Mouse (Mus musculus): ENCODE results near the gene Strip1. TPM values are rescaled to one million over a fixed set of nuclear protein-coding genes. Genes with fewer than 3 reads are reported as not detected.

The Strip1 gene
- polyA plus RNA-seq, 1 experiment = 46.0 TPM

DNA sequence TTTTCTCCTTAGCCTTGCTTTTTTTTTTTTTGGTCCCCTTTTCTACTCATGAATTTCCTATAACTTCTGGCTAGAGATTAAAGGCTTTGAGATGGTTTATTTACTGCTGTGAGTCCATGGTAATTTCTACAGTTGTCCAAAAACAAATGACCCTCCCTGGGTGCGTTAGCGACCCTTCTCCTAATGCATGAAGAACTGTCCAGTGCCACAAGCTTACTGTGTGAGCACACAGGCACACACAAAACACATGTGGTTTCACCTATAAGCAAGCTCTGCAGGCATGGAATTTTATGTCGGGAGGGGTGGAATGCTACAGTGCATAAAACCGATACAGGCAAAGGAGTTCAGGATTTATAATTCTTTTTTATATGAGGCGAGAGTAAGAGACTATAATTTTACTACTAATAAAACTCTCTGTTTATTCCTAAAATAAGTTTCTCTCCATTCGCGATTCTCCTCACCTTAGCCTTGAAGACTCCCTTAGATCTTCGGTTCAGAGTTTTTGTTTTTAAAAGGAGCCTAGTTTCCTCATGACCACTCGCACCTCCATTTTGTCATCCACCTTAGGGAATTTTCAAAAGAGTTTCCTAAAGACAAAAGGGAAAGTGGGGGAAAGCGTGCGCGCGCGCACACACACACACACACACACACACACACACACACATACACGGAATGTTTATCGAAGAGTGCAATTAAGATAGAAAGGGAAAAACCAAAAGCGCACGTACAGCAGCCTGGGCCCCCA is 49.2 kb downstream of the Strip1 start:
- Histone ChIP-seq H3K36me3 (ENCODE audit: control insufficient read depth, insufficient read depth, low read length) (no peaks in the 10 kb centered on the region), H3K4me3 (ENCODE audit: insufficient read depth, low read depth, low read length) (no peak overlapping the region), H3K4me1 (ENCODE audit: control insufficient read depth, insufficient read depth, low read length) (no peaks in the 10 kb centered on the region), H3K27ac (ENCODE audit: insufficient read depth, low read depth, low read length) (no peak overlapping the region), H3K27me3 (replicated peaks; ENCODE audit: control insufficient read depth, insufficient read depth, low read length) (peaks cover 5% of the 10 kb centered on the region; the same call in 1 of the 2 replicates)
- 7% methylated on average over 18 of the region's 18 CpGs for WGBS
- DNase-seq = no peak
- no peak for TF ChIP-seq POLR2A (IDR thresholded peaks at IDR 0.05; ENCODE audit: low read depth, low read length)
- no peak for TF ChIP-seq CTCF (conservative IDR thresholded peaks at IDR 0.05; ENCODE audit: insufficient read depth, insufficient read length, low read depth, low read length)

DNA sequence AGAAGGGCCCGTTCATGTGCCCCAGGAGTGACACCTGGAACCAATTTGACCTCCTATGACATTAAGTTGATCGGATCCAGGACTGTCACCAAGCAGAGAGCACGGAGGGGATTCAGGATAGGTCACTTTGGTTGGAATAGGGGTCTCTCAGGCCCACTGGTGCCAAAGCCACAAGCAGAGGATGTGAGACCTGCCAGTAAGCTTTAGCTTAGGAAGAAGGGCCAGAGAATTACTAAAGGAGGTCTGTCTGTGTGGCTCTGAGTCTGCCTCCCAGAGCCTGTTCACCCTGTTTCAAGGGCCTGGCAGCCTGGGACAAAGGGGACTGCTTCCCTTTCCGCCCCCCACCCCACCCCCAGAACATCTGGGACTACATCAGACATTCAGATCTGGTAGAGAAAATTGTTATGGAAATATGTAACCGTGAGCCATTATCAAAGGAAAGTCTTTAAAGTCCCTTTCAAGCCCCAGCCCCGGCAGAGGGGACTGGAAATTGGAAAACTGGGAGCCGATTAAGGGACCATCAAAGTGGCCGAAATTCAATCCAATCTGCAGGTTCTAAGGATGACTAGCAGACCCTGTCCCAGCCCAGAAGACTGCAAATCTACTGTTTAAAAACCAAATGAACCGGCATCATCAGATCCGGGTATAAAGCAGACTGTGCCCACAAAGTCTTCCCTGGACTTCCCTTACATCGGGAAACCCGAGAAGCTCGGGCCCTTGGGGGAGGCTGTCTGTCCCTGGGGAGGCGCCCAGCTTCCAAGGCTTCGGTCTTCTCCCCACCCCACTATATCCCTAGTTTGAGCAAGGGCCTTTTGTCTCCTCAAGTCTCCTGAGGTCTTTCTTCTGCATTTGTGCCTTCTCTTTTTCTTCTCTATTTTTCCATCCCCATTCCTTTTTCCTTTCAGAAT is 50.1 kb downstream of the Strip1 start:
- Histone ChIP-seq H3K27me3 (replicated peaks; ENCODE audit: control insufficient read depth, insufficient read depth, low read length) (peaks cover 5% of the 10 kb centered on the region; the same call in 1 of the 2 replicates), H3K27ac (ENCODE audit: insufficient read depth, low read depth, low read length) (no peak overlapping the region), H3K36me3 (ENCODE audit: control insufficient read depth, insufficient read depth, low read length) (no peaks in the 10 kb centered on the region), H3K4me1 (ENCODE audit: control insufficient read depth, insufficient read depth, low read length) (no peaks in the 10 kb centered on the region), H3K4me3 (ENCODE audit: insufficient read depth, low read depth, low read length) (no peak overlapping the region)
- WGBS = 13% methylated on average over 15 of the region's 15 CpGs
- no peak for DNase-seq
- no peak for TF ChIP-seq POLR2A (IDR thresholded peaks at IDR 0.05; ENCODE audit: low read depth, low read length)
- TF ChIP-seq CTCF (conservative IDR thresholded peaks at IDR 0.05; ENCODE audit: insufficient read depth, insufficient read length, low read depth, low read length) = no peak

DNA sequence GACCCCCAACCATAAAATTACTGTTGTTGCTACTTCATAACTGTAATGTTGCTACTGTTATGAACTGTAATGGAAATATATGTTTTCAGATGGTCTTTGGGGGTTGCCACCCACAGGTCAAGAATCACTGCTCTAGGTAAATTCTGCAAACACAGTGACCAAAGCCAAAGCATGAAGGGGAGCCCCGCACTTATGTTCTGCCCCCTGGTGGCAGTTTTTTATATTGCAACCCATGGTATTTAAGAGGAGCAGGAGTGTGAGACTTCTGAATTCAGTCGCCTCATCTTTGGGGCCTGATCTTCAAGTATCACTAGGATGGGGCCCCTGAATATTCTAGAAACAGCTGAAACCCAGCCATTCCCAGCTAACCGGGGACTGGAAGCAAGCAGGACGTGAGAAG is 52.0 kb downstream of the Strip1 start:
- TF ChIP-seq CTCF (conservative IDR thresholded peaks at IDR 0.05; ENCODE audit: insufficient read depth, insufficient read length, low read depth, low read length) (peak; percentile 62), POLR2A (IDR thresholded peaks at IDR 0.05; ENCODE audit: low read depth, low read length) (no peak)
- 15% methylated on average over 4 of the region's 4 CpGs for WGBS
- Histone ChIP-seq H3K27ac (ENCODE audit: insufficient read depth, low read depth, low read length) (no peak overlapping the region), H3K27me3 (replicated peaks; ENCODE audit: control insufficient read depth, insufficient read depth, low read length) (peaks cover 5% of the 10 kb centered on the region; the same call in 1 of the 2 replicates), H3K36me3 (ENCODE audit: control insufficient read depth, insufficient read depth, low read length) (no peaks in the 10 kb centered on the region), H3K4me1 (ENCODE audit: control insufficient read depth, insufficient read depth, low read length) (no peaks in the 10 kb centered on the region), H3K4me3 (ENCODE audit: insufficient read depth, low read depth, low read length) (no peak overlapping the region)
- peak; percentile 64 for DNase-seq

DNA sequence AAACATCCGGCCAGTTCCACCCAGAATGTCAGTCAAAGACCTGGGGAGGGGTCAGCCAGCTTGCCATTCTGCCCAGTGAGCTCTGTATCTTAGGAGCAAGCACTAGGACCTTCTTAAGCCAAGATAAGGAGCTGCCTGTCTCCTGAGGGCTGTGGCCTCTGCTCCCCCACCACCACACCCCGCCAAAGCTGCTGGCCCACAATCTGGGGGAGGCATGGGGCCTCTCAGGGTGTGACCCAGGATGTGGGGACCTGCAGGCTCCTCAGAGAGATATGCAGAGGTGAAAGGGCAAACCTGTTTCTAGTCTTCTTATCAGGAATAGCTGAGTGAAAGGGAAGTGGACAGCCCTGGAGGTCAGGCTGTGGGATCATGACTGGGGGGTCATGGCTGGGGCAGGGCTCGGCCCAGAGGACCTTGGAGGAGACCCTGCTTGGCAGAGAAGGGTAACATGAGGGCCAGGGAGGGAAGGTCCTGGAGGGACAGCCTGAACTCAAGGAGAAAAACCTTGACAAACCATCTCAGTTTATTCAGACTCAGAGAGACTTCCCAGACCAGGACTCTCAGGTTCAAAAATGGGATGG is 53.6 kb downstream of the Strip1 start:
- TF ChIP-seq CTCF (conservative IDR thresholded peaks at IDR 0.05; ENCODE audit: insufficient read depth, insufficient read length, low read depth, low read length) (no peak), POLR2A (IDR thresholded peaks at IDR 0.05; ENCODE audit: low read depth, low read length) (no peak)
- no peak overlapping the region for H3K27ac ChIP-seq (ENCODE audit: insufficient read depth, low read depth, low read length)
- H3K4me1 ChIP-seq (ENCODE audit: control insufficient read depth, insufficient read depth, low read length) = no peaks in the 10 kb centered on the region
- WGBS = 59% methylated on average over 3 of the region's 3 CpGs
- no peak overlapping the region for H3K4me3 ChIP-seq (ENCODE audit: insufficient read depth, low read depth, low read length)
- no peaks in the 10 kb centered on the region for H3K36me3 ChIP-seq (ENCODE audit: control insufficient read depth, insufficient read depth, low read length)
- peaks cover 3% of the 10 kb centered on the region; the same call in 1 of the 2 replicates for H3K27me3 ChIP-seq (replicated peaks; ENCODE audit: control insufficient read depth, insufficient read depth, low read length)
- no peak for DNase-seq

DNA sequence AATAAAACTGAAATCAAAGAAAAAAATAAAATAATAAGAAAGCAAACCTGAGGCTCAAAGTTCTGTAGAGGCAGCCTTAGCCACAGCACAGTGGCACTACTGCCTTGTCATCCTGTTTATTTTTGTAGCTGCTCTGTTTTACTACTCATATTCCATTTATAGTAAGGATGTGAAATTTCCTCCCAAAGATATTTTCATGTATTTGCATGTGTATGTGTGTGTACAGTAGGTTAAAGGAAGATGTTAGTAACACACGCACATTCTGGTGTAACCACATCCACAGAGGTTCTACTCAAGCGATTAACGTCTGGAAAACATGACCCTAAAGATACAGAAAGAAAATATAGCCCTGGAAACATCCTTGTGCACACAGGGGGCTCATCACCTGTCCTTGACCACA is 54.7 kb downstream of the Strip1 start:
- 77% methylated on average over 3 of the region's 3 CpGs for whole genome bisulfite sequencing
- no peak overlapping the region for H3K27ac ChIP-seq (ENCODE audit: insufficient read depth, low read depth, low read length)
- TF ChIP-seq POLR2A (IDR thresholded peaks at IDR 0.05; ENCODE audit: low read depth, low read length) = no peak
- TF ChIP-seq CTCF (conservative IDR thresholded peaks at IDR 0.05; ENCODE audit: insufficient read depth, insufficient read length, low read depth, low read length) = no peak
- H3K27me3 ChIP-seq (replicated peaks; ENCODE audit: control insufficient read depth, insufficient read depth, low read length) = 0 out of 2 replicates have a peak, but pooled peaks cover 1% of the 10 kb centered on the region
- H3K36me3 ChIP-seq (ENCODE audit: control insufficient read depth, insufficient read depth, low read length) = no peaks in the 10 kb centered on the region
- no peak for DNase-seq
- no peaks in the 10 kb centered on the region for H3K4me1 ChIP-seq (ENCODE audit: control insufficient read depth, insufficient read depth, low read length)
- H3K4me3 ChIP-seq (ENCODE audit: insufficient read depth, low read depth, low read length) = no peak overlapping the region

DNA sequence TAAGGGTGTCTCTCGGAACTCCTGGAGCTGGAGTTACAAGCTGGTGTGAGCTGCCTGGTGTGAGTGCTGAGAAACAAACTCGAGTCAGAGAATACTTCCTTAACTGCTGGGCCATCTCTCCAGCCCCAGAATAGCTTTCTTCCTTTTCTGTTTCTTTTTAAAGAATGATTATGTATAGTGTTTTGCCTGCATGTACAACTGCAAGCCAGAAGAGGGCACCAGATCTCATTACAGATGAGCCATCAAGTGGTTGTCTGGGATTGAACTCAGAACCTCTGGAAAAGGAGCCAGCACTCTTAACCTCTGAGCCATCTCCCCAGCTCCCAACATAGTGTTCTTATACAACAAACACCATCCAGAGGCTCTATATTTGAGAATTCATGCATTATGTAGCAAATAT is 60.3 kb downstream of the Strip1 start:
- Histone ChIP-seq H3K36me3 (ENCODE audit: control insufficient read depth, insufficient read depth, low read length) (no peaks in the 10 kb centered on the region), H3K4me3 (ENCODE audit: insufficient read depth, low read depth, low read length) (no peak overlapping the region), H3K27ac (ENCODE audit: insufficient read depth, low read depth, low read length) (no peak overlapping the region), H3K27me3 (replicated peaks; ENCODE audit: control insufficient read depth, insufficient read depth, low read length) (no peaks in the 10 kb centered on the region), H3K4me1 (ENCODE audit: control insufficient read depth, insufficient read depth, low read length) (no peaks in the 10 kb centered on the region)
- WGBS = 56% methylated on average over 2 of the region's 2 CpGs
- no peak for TF ChIP-seq POLR2A (IDR thresholded peaks at IDR 0.05; ENCODE audit: low read depth, low read length)
- peak; percentile 25; the same call in 1 of the 2 replicates for TF ChIP-seq CTCF (conservative IDR thresholded peaks at IDR 0.05; ENCODE audit: insufficient read depth, insufficient read length, low read depth, low read length)
- DNase-seq = no peak

All from kidney, adult 2 months (tissue).